Mouse (Mus musculus) skeletal muscle tissue, postnatal 0 days (tissue): ENCODE measurements around the gene Snrpa1. TPM values are rescaled to one million over a fixed set of nuclear protein-coding genes. Genes with fewer than 3 reads are reported as not detected.

Experiments
- polyA plus RNA-seq: library from polyadenylated mRNA; unstranded; fragments of >200 nt; fragmentation: Nextera tagmentation; extraction: Ambion mirVana; gene quantifications from 2 replicates; pipeline ENCODE4 v1.2.1, GENCODE M21; 2015

Snrpa1 gene
- polyA plus RNA-seq, result 39.2 and 53.4 TPM in 2 replicates

GRCm38 (mm10) chr7:66058703-66059102, at the start of gene Snrpa1:
Gene Snrpa1, plus strand, starts transcription at chr7:66059003.

GRCm38 (mm10) chr7:66043552-66044459, 15.0 kb upstream of the Snrpa1 start, which contains the start of gene Gm45213:
Gene Gm45213, plus strand, starts transcription at chr7:66043602.

GRCm38 (mm10) chr7:66079364-66080230, 20.8 kb downstream of the Snrpa1 start, which contains the start of gene Selenos:
Gene Selenos, plus strand, starts transcription at chr7:66079649.

GRCm38 (mm10) chr7:66108961-66109854, 50.4 kb downstream of the Snrpa1 start, which contains the start of gene Chsy1:
Gene Chsy1, plus strand, starts transcription at chr7:66109515.

Other genes starting within 250 kb of the Snrpa1 start
- 2.8 and 4.1 TPM in 2 replicates for gene Pcsk6, start 197.3 kb upstream of the Snrpa1 start, polyA plus RNA-seq
- gene Gm45213, start 15.4 kb upstream of the Snrpa1 start, polyA plus RNA-seq, result not detected in 2 replicates
- 76.9 and 102 TPM in 2 replicates for gene Selenos, start 20.6 kb downstream of the Snrpa1 start, polyA plus RNA-seq
- gene Chsy1, start 50.5 kb downstream of the Snrpa1 start, polyA plus RNA-seq, result 6.7 and 6.8 TPM in 2 replicates